Mouse (Mus musculus): Measurements from ENCODE around the gene Traf3ip3.

Traf3ip3 gene

GRCm38 (mm10) chr1:193207503-193207902 is 6.0 kb upstream of the Traf3ip3 start, which contains the start of gene Lamb3:
Gene Lamb3, plus strand, starts transcription at chr1:193207699.
- in situ Hi-C loops (cut with MboI, MseI) = loop anchor here in 1 of 2 experiments (5.0 kb wide), 1 partner anchor 120 kb away; no protein-coding TSS in a partner anchor

GRCm38 (mm10) chr1:193205431-193205830 is 3.9 kb upstream of the Traf3ip3 start:
- in situ Hi-C loops (cut with MboI, MseI) = loop anchor here in 1 of 2 experiments (5.0 kb wide), 1 partner anchor 122 kb away; no protein-coding TSS in a partner anchor

- in situ Hi-C loops (cut with MboI, MseI) = no loop called here
Measured at GRCm38 (mm10) chr1:193203821-193204220, 2.3 kb upstream of the Traf3ip3 start.

GRCm38 (mm10) chr1:193200640-193201382 is 692 bp downstream of the Traf3ip3 start:
- in situ Hi-C loops (cut with MboI, MseI) = no loop called here

GRCm38 (mm10) chr1:193198312-193198711 is 3.2 kb downstream of the Traf3ip3 start:
- in situ Hi-C loops (cut with MboI, MseI) = no loop called here

GRCm38 (mm10) chr1:193197494-193198205 is 3.9 kb downstream of the Traf3ip3 start:
- in situ Hi-C loops (cut with MboI, MseI) = no loop called here

- in situ Hi-C loops (cut with MboI, MseI) = no loop called here
Measured at GRCm38 (mm10) chr1:193195169-193195810, 6.2 kb downstream of the Traf3ip3 start.

GRCm38 (mm10) chr1:193194416-193195140 is 6.9 kb downstream of the Traf3ip3 start:
- in situ Hi-C loops (cut with MboI, MseI) = no loop called here

GRCm38 (mm10) chr1:193191675-193192283 is 9.7 kb downstream of the Traf3ip3 start:
- in situ Hi-C loops (cut with MboI, MseI) = no loop called here

- in situ Hi-C loops (cut with MboI, MseI) = no loop called here
Measured at GRCm38 (mm10) chr1:193189771-193190170, 11.7 kb downstream of the Traf3ip3 start.

GRCm38 (mm10) chr1:193189151-193189621 is 12.3 kb downstream of the Traf3ip3 start:
- in situ Hi-C loops (cut with MboI, MseI) = no loop called here

GRCm38 (mm10) chr1:193188257-193188656 is 13.2 kb downstream of the Traf3ip3 start:
- in situ Hi-C loops (cut with MboI, MseI) = no loop called here

GRCm38 (mm10) chr1:193181104-193181503 is 20.4 kb downstream of the Traf3ip3 start:
- in situ Hi-C loops (cut with MboI, MseI) = no loop called here

GRCm38 (mm10) chr1:193174143-193174733 is 27.3 kb downstream of the Traf3ip3 start:
- in situ Hi-C loops (cut with MboI, MseI) = loop anchor here in 1 of 2 experiments (25.0 kb wide), 1 partner anchor 1587 kb away; the partner anchor contains the start of genes Dtl and Ints7

- in situ Hi-C loops (cut with MboI, MseI) = loop anchor here in 1 of 2 experiments (25.0 kb wide), 1 partner anchor 1586 kb away; the partner anchor contains the start of genes Dtl and Ints7
Measured at GRCm38 (mm10) chr1:193173810-193174129, 27.7 kb downstream of the Traf3ip3 start.

GRCm38 (mm10) chr1:193172991-193173809 is 28.3 kb downstream of the Traf3ip3 start:
- in situ Hi-C loops (cut with MboI, MseI) = loop anchor here in 1 of 2 experiments (25.0 kb wide), 1 partner anchor 1586 kb away; the partner anchor contains the start of genes Dtl and Ints7

GRCm38 (mm10) chr1:193169856-193170255 is 31.6 kb downstream of the Traf3ip3 start:
- in situ Hi-C loops (cut with MboI, MseI) = loop anchor here in 1 of 2 experiments (5.0 to 25.0 kb wide), 2 partner anchors 38 to 1583 kb away; partner anchors contain the start of genes Diexf, Dtl and Ints7

GRCm38 (mm10) chr1:193169228-193169627 is 32.3 kb downstream of the Traf3ip3 start:
- in situ Hi-C loops (cut with MboI, MseI) = loop anchor here in 1 of 2 experiments (5.0 to 25.0 kb wide), 2 partner anchors 37 to 1582 kb away; partner anchors contain the start of genes Diexf, Dtl and Ints7

- in situ Hi-C loops (cut with MboI, MseI) = loop anchor here in 1 of 2 experiments (5.0 to 25.0 kb wide), 2 partner anchors 35 to 1580 kb away; partner anchors contain the start of genes Diexf, Dtl and Ints7
Measured at GRCm38 (mm10) chr1:193167746-193168145, 33.8 kb downstream of the Traf3ip3 start, which contains the start of gene A130010J15Rik. Gene A130010J15Rik, plus strand, starts transcription at chr1:193168046.
